Mouse (Mus musculus) thymus, adult 2 months (tissue): Measurements from ENCODE around the gene Il17rd.

Experiments used
- CTCF ChIP-seq: fragments of 200-500 bp; IDR thresholded peaks from 2 replicates; pipeline ENCODE4 v1.5.1; 2012; ENCODE audit warnings: mild to moderate bottlenecking, control low read depth, low read length, moderate library complexity, borderline replicate concordance; ENCODE audit not compliant: control insufficient read depth, poor library complexity, insufficient read depth; ENCODE audit errors: extremely low read depth
- POLR2A ChIP-seq: fragments of 200-500 bp; IDR thresholded peaks from 2 replicates; pipeline ENCODE4 v1.6.1; 2012; ENCODE audit warnings: mild to moderate bottlenecking, low read length, control low read depth, moderate library complexity; ENCODE audit not compliant: control insufficient read depth, poor library complexity, insufficient read depth; ENCODE audit errors: extremely low read depth

DNA sequence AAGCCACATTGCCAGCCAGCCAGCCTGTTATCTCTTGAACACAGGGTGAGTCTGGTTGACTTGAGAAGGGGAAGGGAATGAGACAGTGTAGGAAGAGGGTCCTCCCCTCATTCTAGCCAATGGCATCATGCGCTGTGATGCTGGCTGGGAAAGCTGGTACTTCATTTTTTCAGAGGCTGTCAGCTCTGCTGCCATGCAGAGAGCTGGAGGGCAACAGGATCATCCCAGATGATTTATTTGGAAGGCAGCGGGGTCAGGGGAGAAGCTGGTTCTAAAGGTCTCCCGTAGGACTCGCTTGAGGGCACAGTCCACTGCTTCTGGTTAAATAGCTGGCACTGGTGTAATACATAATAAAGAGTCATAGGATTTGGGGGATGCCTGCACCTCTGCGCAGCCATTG is 79.8 kb downstream of the Il17rd start:
- TF ChIP-seq POLR2A (no peak), CTCF (no peak)
